Mouse (Mus musculus): Measurements from ENCODE around the gene Rab11fip3. TPM values are rescaled to one million over a fixed set of nuclear protein-coding genes. Genes with fewer than 3 reads are reported as not detected.
A peak's percentile ranks its signal among the peaks of the same experiment; 100 is the strongest.

Gene Rab11fip3
- polyA plus RNA-seq, 1 experiment from 2014 or later: 21.0 TPM

GRCm38 (mm10) chr17:25951803-25952623 lies 117.3 kb downstream of the Rab11fip3 start, which contains the start of gene A930017K11Rik:
A930017K11Rik (minus strand) TSS chr17:25952565.
- 3% methylated on average over 58 of the region's 58 CpGs for WGBS
- DNase-seq (ENCODE audit: extremely low spot score, low spot score): no peak
- Histone ChIP-seq H3K27me3 (ENCODE audit: poor library complexity, severe bottlenecking) (peaks cover 62% of the 10 kb centered on the region), H3K9me3 (no peaks in the 10 kb centered on the region), H3K4me1 (peaks cover 22% of the 10 kb centered on the region), H3K27ac (no peak within 1 kb of the TSS), H3K4me3 (peak within 1 kb of the TSS; percentile 52), H3K36me3 (replicated peaks) (no peaks in the 10 kb centered on the region)

GRCm38 (mm10) chr17:25951225-25951802 lies 118.0 kb downstream of the Rab11fip3 start:
- H3K9me3 ChIP-seq: no peaks in the 10 kb centered on the region
- H3K36me3 ChIP-seq (replicated peaks): no peaks in the 10 kb centered on the region
- H3K4me1 ChIP-seq: peaks cover 22% of the 10 kb centered on the region
- H3K4me3 ChIP-seq: peak overlapping the region; percentile 52
- H3K27ac ChIP-seq: no peak overlapping the region
- H3K27me3 ChIP-seq (ENCODE audit: poor library complexity, severe bottlenecking): peaks cover 62% of the 10 kb centered on the region
- DNase-seq (ENCODE audit: extremely low spot score, low spot score): no peak
- WGBS: under 1% methylated on average over 33 of the region's 33 CpGs

DNA sequence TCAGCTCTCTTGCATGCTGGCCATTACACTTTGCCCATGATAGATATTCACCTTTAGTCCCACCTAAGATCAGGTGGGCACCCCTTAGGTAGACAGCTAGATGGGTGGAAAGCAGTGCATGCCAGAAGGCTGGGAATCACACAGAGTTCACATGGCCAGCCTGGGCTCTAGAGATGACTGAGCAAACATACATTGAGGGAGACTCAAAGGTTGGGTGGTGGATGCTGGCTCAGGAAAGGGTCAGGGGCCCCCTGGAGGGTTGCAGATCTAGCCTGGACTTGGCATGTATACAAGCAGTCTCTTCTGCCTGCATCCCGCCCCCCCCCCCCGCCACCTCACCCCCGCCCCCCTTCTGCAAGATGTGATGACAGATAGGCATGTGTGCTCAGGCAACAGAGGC lies 118.6 kb downstream of the Rab11fip3 start:
- no peaks in the 10 kb centered on the region for H3K9me3 ChIP-seq
- no peaks in the 10 kb centered on the region for H3K36me3 ChIP-seq (replicated peaks)
- DNase-seq (ENCODE audit: extremely low spot score, low spot score): no peak
- H3K27ac ChIP-seq: no peak overlapping the region
- H3K4me3 ChIP-seq: no peak overlapping the region
- WGBS: 40% methylated on average over 1 of the region's 3 CpGs
- peaks cover 22% of the 10 kb centered on the region for H3K4me1 ChIP-seq
- H3K27me3 ChIP-seq (ENCODE audit: poor library complexity, severe bottlenecking): peaks cover 62% of the 10 kb centered on the region

- Histone ChIP-seq H3K9me3 (no peaks in the 10 kb centered on the region), H3K4me1 (peaks cover 27% of the 10 kb centered on the region), H3K4me3 (no peak overlapping the region), H3K27ac (no peak overlapping the region), H3K36me3 (replicated peaks) (no peaks in the 10 kb centered on the region), H3K27me3 (ENCODE audit: poor library complexity, severe bottlenecking) (peaks cover 62% of the 10 kb centered on the region)
- WGBS: 82% methylated on average over 5 of the region's 5 CpGs
- DNase-seq (ENCODE audit: extremely low spot score, low spot score): no peak
Observed at GRCm38 (mm10) chr17:25949981-25950380, 119.4 kb downstream of the Rab11fip3 start.

DNA sequence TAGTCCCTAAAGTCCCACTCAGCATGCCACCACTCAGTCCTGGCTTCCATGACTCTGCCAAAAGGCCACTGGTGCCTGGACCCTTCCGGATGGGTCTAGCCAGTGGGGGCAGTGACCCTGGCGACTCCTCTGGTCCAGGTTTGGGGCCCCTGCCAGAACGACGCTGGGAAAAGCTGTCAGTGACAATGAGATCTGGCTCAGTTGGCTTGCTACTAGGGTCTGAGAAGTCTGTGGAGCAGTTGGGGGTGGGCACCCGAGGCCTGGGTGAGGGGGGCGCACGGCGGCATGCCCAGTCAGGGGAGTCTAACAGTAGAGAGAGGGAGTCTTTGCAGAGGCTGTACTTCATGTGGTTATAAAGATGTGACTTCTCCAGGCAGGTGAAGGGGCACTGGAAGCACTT lies 121.3 kb downstream of the Rab11fip3 start:
- DNase-seq (ENCODE audit: extremely low spot score, low spot score): no peak
- no peaks in the 10 kb centered on the region for H3K9me3 ChIP-seq
- H3K27me3 ChIP-seq (ENCODE audit: poor library complexity, severe bottlenecking): peaks cover 43% of the 10 kb centered on the region
- no peaks in the 10 kb centered on the region for H3K36me3 ChIP-seq (replicated peaks)
- H3K4me1 ChIP-seq: peaks cover 41% of the 10 kb centered on the region
- H3K27ac ChIP-seq: peak overlapping the region; percentile 68
- no peak overlapping the region for H3K4me3 ChIP-seq
- WGBS: 81% methylated on average over 8 of the region's 8 CpGs

DNA sequence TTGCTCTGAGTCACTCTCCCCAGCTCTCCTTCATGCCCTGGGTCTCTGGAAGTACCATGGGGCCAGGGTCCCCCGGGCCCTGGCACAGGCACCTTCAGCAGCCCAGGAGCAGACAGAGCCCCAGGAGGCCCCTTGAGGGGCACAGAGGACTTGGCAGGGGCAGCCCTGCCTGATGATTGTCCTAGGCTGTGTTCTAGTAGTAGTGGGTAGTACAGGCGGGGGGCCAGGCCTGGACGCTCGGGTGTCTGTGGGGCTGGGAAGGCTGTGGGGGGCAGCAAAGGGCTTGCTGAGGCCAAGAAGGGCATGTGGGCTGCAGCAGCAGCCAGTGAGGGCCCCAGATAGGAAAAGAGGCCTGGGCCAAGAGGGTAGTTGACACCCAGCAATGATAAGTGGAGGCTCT lies 121.8 kb downstream of the Rab11fip3 start:
- Histone ChIP-seq H3K4me1 (peaks cover 44% of the 10 kb centered on the region), H3K27ac (peak overlapping the region; percentile 68), H3K9me3 (no peaks in the 10 kb centered on the region), H3K27me3 (ENCODE audit: poor library complexity, severe bottlenecking) (peaks cover 38% of the 10 kb centered on the region), H3K4me3 (no peak overlapping the region; the same call in 1 of the 2 replicates), H3K36me3 (replicated peaks) (no peaks in the 10 kb centered on the region)
- WGBS: 81% methylated on average over 4 of the region's 4 CpGs
- no peak for DNase-seq (ENCODE audit: extremely low spot score, low spot score)

DNA sequence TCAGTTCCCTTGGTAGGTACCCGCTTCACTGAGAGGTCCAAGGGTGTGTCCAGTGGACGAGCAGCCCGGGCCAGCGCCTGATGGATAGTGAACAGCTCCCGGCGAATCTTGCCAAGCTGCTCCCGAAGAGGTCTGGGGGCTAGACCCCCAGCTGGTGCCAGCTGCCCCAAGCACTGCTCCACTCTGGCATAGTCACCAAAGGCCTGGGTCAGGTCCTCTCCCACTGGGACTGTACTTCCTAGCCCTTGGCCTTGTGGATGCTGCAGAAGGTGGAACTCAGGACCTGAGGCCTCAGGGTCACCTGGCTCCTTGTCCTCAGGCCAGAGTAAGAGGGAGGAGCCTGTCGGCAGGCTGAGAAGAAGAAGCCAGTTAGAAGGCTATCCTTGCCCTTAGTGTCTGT lies 122.5 kb downstream of the Rab11fip3 start:
- Histone ChIP-seq H3K27me3 (ENCODE audit: poor library complexity, severe bottlenecking) (peaks cover 31% of the 10 kb centered on the region), H3K4me3 (no peak overlapping the region), H3K36me3 (replicated peaks) (no peaks in the 10 kb centered on the region), H3K27ac (peak overlapping the region; percentile 68), H3K4me1 (peaks cover 45% of the 10 kb centered on the region), H3K9me3 (no peaks in the 10 kb centered on the region)
- 89% methylated on average over 8 of the region's 8 CpGs for WGBS
- no peak for DNase-seq (ENCODE audit: extremely low spot score, low spot score)

DNA sequence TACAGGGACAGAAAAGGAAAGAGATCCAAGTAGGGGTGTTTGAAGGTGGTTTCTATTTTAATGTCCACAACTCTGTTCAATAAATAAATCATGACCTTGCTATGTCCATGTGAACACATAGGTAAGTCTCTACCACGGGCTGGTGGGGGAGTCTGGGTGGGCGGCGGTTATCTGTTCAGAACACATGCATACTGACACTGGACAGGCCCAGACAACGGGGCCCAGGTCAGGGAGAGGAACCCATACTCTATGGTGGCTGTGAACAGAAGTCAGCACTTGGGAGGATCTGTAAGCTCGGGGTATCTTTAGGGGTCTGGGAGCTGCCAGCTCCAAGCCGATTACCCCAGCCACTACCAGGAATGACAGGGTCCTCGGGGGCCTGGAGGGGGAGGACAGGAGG lies 123.0 kb downstream of the Rab11fip3 start:
- no peak for DNase-seq (ENCODE audit: extremely low spot score, low spot score)
- peaks cover 26% of the 10 kb centered on the region for H3K27me3 ChIP-seq (ENCODE audit: poor library complexity, severe bottlenecking)
- H3K9me3 ChIP-seq: no peaks in the 10 kb centered on the region
- 80% methylated on average over 7 of the region's 7 CpGs for WGBS
- H3K4me3 ChIP-seq: no peak overlapping the region
- H3K4me1 ChIP-seq: peaks cover 45% of the 10 kb centered on the region
- H3K36me3 ChIP-seq (replicated peaks): no peaks in the 10 kb centered on the region
- H3K27ac ChIP-seq: peak overlapping the region; percentile 68

DNA sequence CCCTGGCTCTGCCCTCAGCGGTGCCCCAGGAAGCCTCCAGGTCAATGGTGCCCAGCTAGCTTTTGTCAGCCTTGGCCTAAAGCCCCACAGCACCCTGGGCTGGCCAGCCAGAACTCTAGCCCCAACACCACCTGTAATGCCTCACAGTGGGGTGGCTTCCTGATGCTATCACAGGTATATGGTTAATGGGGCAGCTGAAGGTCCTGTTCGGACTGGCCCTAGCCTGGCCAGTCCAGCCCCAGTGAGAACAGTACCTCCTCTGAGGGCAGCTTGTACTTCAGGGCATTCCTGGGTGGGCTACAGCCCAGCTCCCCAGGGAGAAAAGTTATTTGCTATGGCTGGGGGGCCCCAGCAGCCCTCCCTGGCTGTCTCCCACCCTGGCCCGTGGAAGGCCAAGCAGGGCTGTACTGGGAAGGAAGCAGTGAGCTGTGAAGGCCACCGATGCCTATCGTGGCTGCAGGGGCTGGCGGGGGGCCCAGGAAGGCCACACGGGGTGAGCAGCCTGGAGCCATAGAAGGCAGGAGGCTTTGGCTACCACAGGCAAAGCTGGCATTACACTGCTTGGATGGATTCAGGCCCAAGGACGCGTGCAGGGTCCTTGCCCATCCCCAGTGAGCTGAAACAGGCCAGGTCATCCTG lies 123.7 kb downstream of the Rab11fip3 start:
- Histone ChIP-seq H3K36me3 (replicated peaks) (no peaks in the 10 kb centered on the region), H3K4me1 (peaks cover 46% of the 10 kb centered on the region), H3K4me3 (no peak overlapping the region), H3K27me3 (ENCODE audit: poor library complexity, severe bottlenecking) (peaks cover 19% of the 10 kb centered on the region), H3K27ac (peak overlapping the region; percentile 65), H3K9me3 (no peaks in the 10 kb centered on the region)
- WGBS: 63% methylated on average over 9 of the region's 9 CpGs
- DNase-seq (ENCODE audit: extremely low spot score, low spot score): no peak

DNA sequence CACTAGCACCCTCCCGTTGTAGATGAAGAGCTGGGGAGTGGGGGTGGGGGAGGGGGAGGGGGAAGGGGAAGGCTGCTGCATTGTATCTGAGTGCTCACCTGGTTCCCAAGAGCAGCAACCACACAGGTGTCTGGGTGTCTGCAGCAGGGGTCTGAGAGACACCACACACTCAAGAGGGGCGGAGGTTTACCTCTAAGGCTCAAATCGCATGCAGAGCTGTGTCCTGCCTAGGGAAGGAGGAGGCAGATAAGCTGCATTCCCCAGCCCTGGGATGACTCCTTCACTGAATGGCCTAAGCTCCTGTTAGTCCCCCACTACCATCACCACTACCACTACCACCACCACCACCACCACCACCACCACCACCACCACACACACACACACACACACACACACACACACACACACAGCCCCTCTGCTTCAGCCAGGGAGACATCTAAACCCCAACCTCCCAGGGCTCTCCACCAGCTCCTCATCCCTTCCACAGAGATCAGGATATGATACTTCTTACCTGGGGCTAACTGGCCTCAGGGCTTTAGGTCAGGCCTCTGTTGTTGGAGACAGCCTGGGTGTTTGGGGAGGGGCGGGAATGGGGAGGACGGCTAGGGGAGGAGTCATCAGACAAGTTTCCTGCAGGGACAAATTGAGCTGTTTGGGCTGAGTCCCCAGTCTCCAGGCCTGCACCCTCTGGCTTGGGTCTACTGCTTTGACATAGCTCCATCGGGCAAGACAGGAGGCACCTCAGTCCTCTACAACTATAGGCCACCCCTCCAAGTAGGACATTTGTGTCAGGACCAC lies 124.8 kb downstream of the Rab11fip3 start, which contains the start of the genes Pigq and Nhlrc4:
Gene Pigq, minus strand, starts transcription at position 571 of the 798 bp plus-strand sequence.
Gene Nhlrc4, minus strand, starts transcription at position 596 of the 798 bp plus-strand sequence.
- Histone ChIP-seq H3K9me3 (no peaks in the 10 kb centered on the region), H3K27me3 (ENCODE audit: poor library complexity, severe bottlenecking) (peaks cover 8% of the 10 kb centered on the region), H3K4me1 (peaks cover 57% of the 10 kb centered on the region), H3K36me3 (replicated peaks) (0 out of 2 replicates have a peak, but pooled peaks cover under 1% of the 10 kb centered on the region), H3K4me3 (peak within 1 kb of the TSS; percentile 94; the same call in 1 of the 2 replicates), H3K27ac (peak within 1 kb of the TSS; percentile 97)
- WGBS: 53% methylated on average over 6 of the region's 6 CpGs
- DNase-seq (ENCODE audit: extremely low spot score, low spot score): no peak

DNA sequence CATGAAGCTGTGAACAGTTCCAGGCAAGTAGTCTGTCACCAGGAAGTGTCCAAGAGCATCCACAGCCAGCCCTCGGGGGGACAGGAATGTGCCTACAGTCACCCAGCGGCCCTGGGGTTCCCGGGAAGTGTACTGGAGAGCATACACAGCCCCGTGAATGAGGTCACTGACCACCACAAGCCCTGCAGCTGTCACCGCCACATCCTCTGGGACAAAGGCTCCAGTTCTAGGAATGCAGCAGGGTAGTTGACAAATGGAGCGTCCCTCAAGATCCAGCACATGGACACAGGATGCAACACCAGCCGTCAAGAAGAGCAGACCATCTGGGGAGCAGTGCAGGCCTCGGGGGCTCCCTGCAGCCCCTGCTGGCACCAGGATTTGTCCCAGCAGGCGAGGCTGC lies 125.6 kb downstream of the Rab11fip3 start:
- DNase-seq (ENCODE audit: extremely low spot score, low spot score): no peak
- no peaks in the 10 kb centered on the region for H3K9me3 ChIP-seq
- H3K4me3 ChIP-seq: peak overlapping the region; percentile 94; the same call in 1 of the 2 replicates
- peaks cover 7% of the 10 kb centered on the region; the same call in 1 of the 2 replicates for H3K27me3 ChIP-seq (ENCODE audit: poor library complexity, severe bottlenecking)
- WGBS: 80% methylated on average over 9 of the region's 9 CpGs
- peaks cover 57% of the 10 kb centered on the region for H3K4me1 ChIP-seq
- peaks cover 7% of the 10 kb centered on the region for H3K36me3 ChIP-seq (replicated peaks)
- peak overlapping the region; percentile 97 for H3K27ac ChIP-seq

- Histone ChIP-seq H3K4me3 (peak overlapping the region; percentile 94; the same call in 1 of the 2 replicates), H3K9me3 (no peaks in the 10 kb centered on the region), H3K4me1 (peaks cover 57% of the 10 kb centered on the region), H3K27me3 (ENCODE audit: poor library complexity, severe bottlenecking) (peaks cover 7% of the 10 kb centered on the region; the same call in 1 of the 2 replicates), H3K27ac (peak overlapping the region; percentile 97), H3K36me3 (replicated peaks) (peaks cover 12% of the 10 kb centered on the region)
- WGBS: 88% methylated on average over 3 of the region's 3 CpGs
- DNase-seq (ENCODE audit: extremely low spot score, low spot score): no peak
Observed at GRCm38 (mm10) chr17:25943221-25943620, 126.1 kb downstream of the Rab11fip3 start.

All from forebrain, embryonic 10.5 days (tissue).